Comparison of ENCODE assay signal across 8 mouse cellular contexts in genomic region chr10:9899086-9899485, GRCm38 (mm10). TPM values are rescaled to one million over a fixed set of nuclear protein-coding genes. Genes with fewer than 3 reads are reported as not detected.
DNase-seq lines count a peak whose midpoint lies in the region; ATAC-seq and TF ChIP-seq lines count a peak whose summit lies in the region.

No protein-coding gene starts in this region.

- no peak overlapping the region for H3K27ac ChIP-seq in heart, embryonic 10.5 days
- H3K27ac ChIP-seq in bone marrow macrophage, adult 2 months (ENCODE audit: insufficient read depth, low read depth, low read length), result peak overlapping the region; percentile 66
- H3K27ac ChIP-seq in hindbrain, embryonic 13.5 days, result no peak overlapping the region
- H3K27ac ChIP-seq in midbrain, embryonic 13.5 days, result no peak overlapping the region

- no peak for ATAC-seq in hindbrain, embryonic 13.5 days (ENCODE audit: low FRiP score)
- no peak for ATAC-seq in midbrain, embryonic 13.5 days

- TF ChIP-seq POLR2A in bone marrow macrophage, adult 2 months (IDR thresholded peaks at IDR 0.05; ENCODE audit: borderline replicate concordance, low read depth, low read length), result no peak

- H3K4me1 ChIP-seq in heart, embryonic 10.5 days, result no peaks in the 10 kb centered on the region
- H3K4me1 ChIP-seq in bone marrow macrophage, adult 2 months (ENCODE audit: control insufficient read depth, insufficient read depth, low read length), result peaks cover 24% of the 10 kb centered on the region
- peaks cover 24% of the 10 kb centered on the region for H3K4me1 ChIP-seq in hindbrain, embryonic 13.5 days (replicated peaks)
- peaks cover 26% of the 10 kb centered on the region for H3K4me1 ChIP-seq in midbrain, embryonic 13.5 days (replicated peaks)

- peak overlapping the region; percentile 96 for H3K9ac ChIP-seq in hindbrain, embryonic 13.5 days
- peak overlapping the region; percentile 92; the same call in 1 of the 2 replicates for H3K9ac ChIP-seq in midbrain, embryonic 13.5 days (replicated peaks)

- peak; percentile 79 for DNase-seq in heart, embryonic 10.5 days (ENCODE audit: low spot score)
- no peak for DNase-seq in heart, adult 9 months (ENCODE audit: low spot score in 2 of 2)
- no peak for DNase-seq in frontal cortex, adult 2 months (ENCODE audit: extremely low spot score in 1 of 2, low spot score in 1 of 2)
- DNase-seq in cerebellum, postnatal 14 days, result no peak
- no peak for DNase-seq in spleen, adult 18-20 months

- H3K4me2 ChIP-seq in hindbrain, embryonic 13.5 days, result peak overlapping the region; percentile 77
- H3K4me2 ChIP-seq in midbrain, embryonic 13.5 days (replicated peaks), result peak overlapping the region; percentile 92

- no peak for TF ChIP-seq CTCF in bone marrow macrophage, adult 2 months (IDR thresholded peaks at IDR 0.05; ENCODE audit: low read depth, low read length)

- no peaks in the 10 kb centered on the region for H3K9me3 ChIP-seq in heart, embryonic 10.5 days
- H3K9me3 ChIP-seq in hindbrain, embryonic 13.5 days, result no peaks in the 10 kb centered on the region
- H3K9me3 ChIP-seq in midbrain, embryonic 13.5 days, result no peaks in the 10 kb centered on the region

- WGBS in heart, embryonic 10.5 days, result 4% methylated on average over 7 of the region's 7 CpGs
- WGBS in hindbrain, embryonic 13.5 days, result 6% methylated on average over 7 of the region's 7 CpGs
- WGBS in midbrain, embryonic 13.5 days, result 5% methylated on average over 7 of the region's 7 CpGs

- no peaks in the 10 kb centered on the region for H3K27me3 ChIP-seq in heart, embryonic 10.5 days (ENCODE audit: insufficient read depth, poor library complexity, severe bottlenecking)
- H3K27me3 ChIP-seq in hindbrain, embryonic 13.5 days, result no peaks in the 10 kb centered on the region
- H3K27me3 ChIP-seq in midbrain, embryonic 13.5 days, result no peaks in the 10 kb centered on the region

- no peaks in the 10 kb centered on the region for H3K36me3 ChIP-seq in heart, embryonic 10.5 days
- H3K36me3 ChIP-seq in hindbrain, embryonic 13.5 days, result no peaks in the 10 kb centered on the region
- H3K36me3 ChIP-seq in midbrain, embryonic 13.5 days, result no peaks in the 10 kb centered on the region

- peak overlapping the region; percentile 94 for H3K4me3 ChIP-seq in heart, embryonic 10.5 days
- H3K4me3 ChIP-seq in bone marrow macrophage, adult 2 months (ENCODE audit: insufficient read depth, low read length), result peak overlapping the region; percentile 99
- H3K4me3 ChIP-seq in hindbrain, embryonic 13.5 days, result peak overlapping the region; percentile 84
- H3K4me3 ChIP-seq in midbrain, embryonic 13.5 days (replicated peaks), result peak overlapping the region; percentile 85

RNA-seq across cellular contexts. Expression of gene Stxbp5, which starts 1.8 kb away (rescaled TPM):
- 3.2 and 4.9 TPM in 2 replicates for polyA plus RNA-seq in heart, embryonic 10.5 days (2016; fragmentation: Nextera tagmentation; extraction: Ambion mirVana)
- 43.3 and 48.5 TPM in 2 replicates for polyA plus RNA-seq in bone marrow macrophage, adult 2 months (2012; ENCODE audit: insufficient read depth, insufficient read length, missing spikeins)
- polyA plus RNA-seq in hindbrain, embryonic 13.5 days (2015; fragmentation: Nextera tagmentation; extraction: Ambion mirVana), result 7.5 and 7.8 TPM in 2 replicates
- 6.6 and 7.1 TPM in 2 replicates for polyA plus RNA-seq in midbrain, embryonic 13.5 days (2015; fragmentation: Nextera tagmentation; extraction: Ambion mirVana)
- 38.1 and 43.0 TPM in 2 replicates for polyA plus RNA-seq in frontal cortex, adult 2 months (2012; rRNA removed)
